Mouse (Mus musculus) forebrain, embryonic 15.5 days (tissue): ENCODE measurements around the gene Spdl1. TPM values are rescaled to one million over a fixed set of nuclear protein-coding genes. Genes with fewer than 3 reads are reported as not detected.

Experiments
- ATAC-seq: fragments of 200-750 bp; cut with Nextera tagmentation; replicated peaks from 2 replicates; pipeline ENCODE4 v1.8.0; 2017; ENCODE audit warnings: mild to moderate bottlenecking, moderate TSS enrichment, moderate library complexity
- H3K27ac ChIP-seq: fragments of 300-500 bp; sonication (generic); replicated peaks from 2 replicates; pipeline ENCODE4 v1.5.1; 2015; ENCODE audit warnings: mild to moderate bottlenecking, inconsistent platforms
- H3K27me3 ChIP-seq: fragments of 300-500 bp; sonication (generic); 2 replicates; pipeline ENCODE4 v1.6.1; 2015; ENCODE audit warnings: inconsistent platforms
- H3K36me3 ChIP-seq: fragments of 300-500 bp; sonication (generic); 2 replicates; pipeline ENCODE4 v1.6.1; 2015; ENCODE audit warnings: mild to moderate bottlenecking, inconsistent platforms
- H3K4me1 ChIP-seq: fragments of 300-500 bp; sonication (generic); 2 replicates; pipeline ENCODE4 v1.6.1; 2015; ENCODE audit warnings: inconsistent platforms
- H3K4me2 ChIP-seq: fragments of 300-500 bp; sonication (generic); replicated peaks from 2 replicates; pipeline ENCODE4 v1.6.1; 2015; ENCODE audit warnings: mild to moderate bottlenecking, inconsistent platforms
- H3K4me3 ChIP-seq: fragments of 300-500 bp; sonication (generic); 2 replicates; pipeline ENCODE4 v1.5.1; 2015; ENCODE audit warnings: mild to moderate bottlenecking, inconsistent platforms
- H3K9ac ChIP-seq: fragments of 300-500 bp; sonication (generic); replicated peaks from 2 replicates; pipeline ENCODE4 v1.6.1; 2015; ENCODE audit warnings: mild to moderate bottlenecking, inconsistent platforms
- H3K9me3 ChIP-seq: fragments of 300-500 bp; sonication (generic); 2 replicates; pipeline ENCODE4 v1.6.1; 2016; ENCODE audit warnings: inconsistent platforms
- WGBS: fragments of 180-500 bp; shearing (Covaris S2); methylation state at CpG from one replicate; pipeline ENCODE4 v1.1.7; 2015; ENCODE audit warnings: mixed read lengths; 5-methylcytosine and 5-hydroxymethylcytosine counted together
- polyA plus RNA-seq: library from polyadenylated mRNA; unstranded; fragments of >200 nt; fragmentation: Nextera tagmentation; extraction: Ambion mirVana; gene quantifications from 2 replicates; pipeline ENCODE4 v1.2.1, GENCODE M21; 2015

Spdl1 gene
- polyA plus RNA-seq, 1 experiment from 2014 or later, result 8.0 TPM

- Histone ChIP-seq H3K4me1 (no peaks in the 10 kb centered on the region), H3K4me3 (no peak overlapping the region), H3K4me2 (no peak overlapping the region), H3K27me3 (no peaks in the 10 kb centered on the region), H3K36me3 (no peaks in the 10 kb centered on the region), H3K27ac (no peak overlapping the region), H3K9ac (no peak overlapping the region), H3K9me3 (no peaks in the 10 kb centered on the region)
- WGBS, result 73% methylated on average over 12 of the region's 12 CpGs
- ATAC-seq, result no peak
Measured at GRCm38 (mm10) chr11:34771221-34771986, 62.0 kb downstream of the Spdl1 start.

- no peak for ATAC-seq
- Histone ChIP-seq H3K36me3 (no peaks in the 10 kb centered on the region), H3K4me2 (no peak overlapping the region), H3K9ac (no peak overlapping the region), H3K27me3 (no peaks in the 10 kb centered on the region), H3K9me3 (no peaks in the 10 kb centered on the region), H3K27ac (no peak overlapping the region), H3K4me1 (no peaks in the 10 kb centered on the region), H3K4me3 (no peak overlapping the region)
- WGBS, result 77% methylated on average over 4 of the region's 4 CpGs
Measured at GRCm38 (mm10) chr11:34770666-34771065, 62.8 kb downstream of the Spdl1 start.

GRCm38 (mm10) chr11:34769946-34770345, 63.5 kb downstream of the Spdl1 start:
- Histone ChIP-seq H3K9me3 (no peaks in the 10 kb centered on the region), H3K4me3 (no peak overlapping the region), H3K27ac (no peak overlapping the region), H3K27me3 (no peaks in the 10 kb centered on the region), H3K4me2 (no peak overlapping the region), H3K36me3 (no peaks in the 10 kb centered on the region), H3K4me1 (no peaks in the 10 kb centered on the region), H3K9ac (no peak overlapping the region)
- ATAC-seq, result no peak
- WGBS, result 87% methylated on average over 8 of the region's 8 CpGs

GRCm38 (mm10) chr11:34769396-34769795, 64.0 kb downstream of the Spdl1 start:
- H3K4me2 ChIP-seq, result no peak overlapping the region
- no peak overlapping the region for H3K27ac ChIP-seq
- H3K9ac ChIP-seq, result no peak overlapping the region
- ATAC-seq, result no peak
- no peak overlapping the region for H3K4me3 ChIP-seq
- H3K27me3 ChIP-seq, result no peaks in the 10 kb centered on the region
- H3K4me1 ChIP-seq, result no peaks in the 10 kb centered on the region
- H3K9me3 ChIP-seq, result no peaks in the 10 kb centered on the region
- WGBS, result 92% methylated on average over 2 of the region's 2 CpGs
- H3K36me3 ChIP-seq, result no peaks in the 10 kb centered on the region

GRCm38 (mm10) chr11:34763739-34764361, 69.6 kb downstream of the Spdl1 start:
- no peak for ATAC-seq
- Histone ChIP-seq H3K27ac (no peak overlapping the region), H3K27me3 (no peaks in the 10 kb centered on the region), H3K4me2 (no peak overlapping the region), H3K4me3 (no peak overlapping the region), H3K9ac (no peak overlapping the region), H3K9me3 (no peaks in the 10 kb centered on the region), H3K4me1 (no peaks in the 10 kb centered on the region), H3K36me3 (no peaks in the 10 kb centered on the region)
- WGBS, result 88% methylated on average over 5 of the region's 5 CpGs

- H3K27me3 ChIP-seq, result no peaks in the 10 kb centered on the region
- ATAC-seq, result no peak
- no peak overlapping the region for H3K9ac ChIP-seq
- no peaks in the 10 kb centered on the region for H3K4me1 ChIP-seq
- no peak overlapping the region for H3K4me2 ChIP-seq
- no peaks in the 10 kb centered on the region for H3K36me3 ChIP-seq
- 88% methylated on average over 5 of the region's 5 CpGs for WGBS
- no peak overlapping the region for H3K27ac ChIP-seq
- H3K4me3 ChIP-seq, result no peak overlapping the region
- no peaks in the 10 kb centered on the region for H3K9me3 ChIP-seq
Measured at GRCm38 (mm10) chr11:34762570-34763127, 70.8 kb downstream of the Spdl1 start.

GRCm38 (mm10) chr11:34762125-34762524, 71.3 kb downstream of the Spdl1 start:
- Histone ChIP-seq H3K36me3 (no peaks in the 10 kb centered on the region), H3K27ac (no peak overlapping the region), H3K4me1 (no peaks in the 10 kb centered on the region), H3K4me3 (no peak overlapping the region), H3K4me2 (no peak overlapping the region), H3K9me3 (no peaks in the 10 kb centered on the region), H3K9ac (no peak overlapping the region), H3K27me3 (no peaks in the 10 kb centered on the region)
- no peak for ATAC-seq
- WGBS, result 89% methylated on average over 6 of the region's 6 CpGs

- no peak overlapping the region for H3K27ac ChIP-seq
- H3K4me1 ChIP-seq, result no peaks in the 10 kb centered on the region
- ATAC-seq, result no peak
- WGBS, result 80% methylated on average over 4 of the region's 4 CpGs
- no peaks in the 10 kb centered on the region for H3K9me3 ChIP-seq
- no peak overlapping the region for H3K4me3 ChIP-seq
- no peaks in the 10 kb centered on the region for H3K36me3 ChIP-seq
- H3K4me2 ChIP-seq, result no peak overlapping the region
- no peaks in the 10 kb centered on the region for H3K27me3 ChIP-seq
- no peak overlapping the region for H3K9ac ChIP-seq
Measured at GRCm38 (mm10) chr11:34759582-34759981, 73.9 kb downstream of the Spdl1 start.

Other genes starting within 250 kb of the Spdl1 start
- gene Dock2, start 49.7 kb downstream of the Spdl1 start, polyA plus RNA-seq, result 0.47 and 0.51 TPM in 2 replicates